Mouse (Mus musculus) liver, adult 2 months (tissue): Measurements from ENCODE around the gene Preb. TPM values are rescaled to one million over a fixed set of nuclear protein-coding genes. Genes with fewer than 3 reads are reported as not detected.

Experiments used
- DNase-seq: peaks from one replicate; pipeline ENCODE4 v3.0.0-alpha.2; 2011; ENCODE audit warnings: low read depth, low spot score; ENCODE audit errors: extremely low read depth
- H3K27ac ChIP-seq: fragments of 200-500 bp; replicated peaks from 2 replicates; pipeline ENCODE4 v1.5.1; 2012; ENCODE audit warnings: low read depth, mild to moderate bottlenecking, control low read depth, inconsistent platforms, low read length; ENCODE audit not compliant: insufficient read depth
- H3K27me3 ChIP-seq: fragments of 200-500 bp; 2 replicates; pipeline ENCODE4 v1.6.1; 2012; ENCODE audit warnings: mild to moderate bottlenecking, moderate library complexity, low read length, inconsistent platforms; ENCODE audit not compliant: control insufficient read depth, insufficient read depth
- H3K36me3 ChIP-seq: fragments of 200-500 bp; 2 replicates; pipeline ENCODE4 v1.6.1; 2012; ENCODE audit warnings: low read length, inconsistent platforms; ENCODE audit not compliant: control insufficient read depth, insufficient read depth
- H3K4me1 ChIP-seq: fragments of 200-500 bp; 2 replicates; pipeline ENCODE4 v1.6.1; 2011; ENCODE audit warnings: low read length; ENCODE audit not compliant: control insufficient read depth, insufficient read depth
- H3K4me3 ChIP-seq: fragments of 200-500 bp; 2 replicates; pipeline ENCODE4 v1.5.1; 2011; ENCODE audit warnings: low read depth, mild to moderate bottlenecking, control low read depth, low read length, moderate library complexity; ENCODE audit not compliant: insufficient read depth
- H3K79me2 ChIP-seq: fragments of 200-500 bp; 2 replicates; pipeline ENCODE4 v1.6.1; 2012; ENCODE audit warnings: inconsistent platforms, mild to moderate bottlenecking, low read length, moderate library complexity; ENCODE audit not compliant: control insufficient read depth, insufficient read depth
- H3K9ac ChIP-seq: fragments of 200-500 bp; 2 replicates; pipeline ENCODE4 v1.6.1; 2012; ENCODE audit warnings: low read depth, mild to moderate bottlenecking, control low read depth, inconsistent platforms, low read length
- CTCF ChIP-seq: fragments of 200-500 bp; IDR thresholded peaks from 2 replicates; pipeline ENCODE4 v1.5.1; 2011; ENCODE audit warnings: low read depth, low read length, control low read depth
- POLR2A ChIP-seq: fragments of 200-500 bp; IDR thresholded peaks from 2 replicates; pipeline ENCODE4 v1.6.1; 2011; ENCODE audit warnings: low read length, control low read depth; ENCODE audit not compliant: insufficient read depth; ENCODE audit errors: extremely low read depth
- WGBS: fragments of 180-500 bp; shearing (Covaris S2); methylation state at CpG from one replicate; pipeline ENCODE4 v1.1.7; 2018; 5-methylcytosine and 5-hydroxymethylcytosine counted together
- polyA plus RNA-seq: library from polyadenylated mRNA; depleted of rRNA; stranded (reverse); fragments of >200 nt; gene quantifications from 2 replicates; pipeline ENCODE4 v1.2.3, GENCODE M21; 2012
- total RNA-seq: library from RNA; depleted of rRNA; stranded (reverse); fragments of >200 nt; gene quantifications from 2 replicates; pipeline ENCODE4 v1.2.3, GENCODE M21; 2014

Preb gene
- total and polyA plus RNA-seq, 2 experiments, result 62.0 to 433 TPM

DNA sequence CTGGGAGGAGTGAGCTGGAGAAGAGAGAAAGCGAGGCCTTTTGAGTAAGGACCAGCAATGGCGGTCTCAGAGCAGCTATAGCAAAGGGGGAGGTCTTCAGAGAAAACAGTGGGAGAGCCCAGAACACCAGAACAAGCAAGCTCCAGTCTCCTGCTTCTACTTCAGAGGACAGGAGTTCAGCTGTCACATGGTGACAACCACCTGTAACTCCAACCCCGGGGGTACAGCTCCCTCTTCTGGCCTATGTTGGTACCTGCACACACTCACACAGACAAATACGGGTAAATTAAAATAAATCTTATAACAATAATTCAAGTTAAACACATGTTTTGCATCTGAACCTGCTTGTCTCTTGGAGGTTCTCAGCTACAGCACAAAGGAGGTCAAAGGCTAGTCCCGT, 38.1 kb upstream of the Preb start:
- WGBS, result 37% methylated on average over 5 of the region's 5 CpGs
- TF ChIP-seq POLR2A (no peak), CTCF (peak; percentile 73)
- H3K4me1 ChIP-seq, result peaks cover 5% of the 10 kb centered on the region; the same call in 1 of the 2 replicates
- H3K4me3 ChIP-seq, result no peak overlapping the region
- H3K36me3 ChIP-seq, result no peaks in the 10 kb centered on the region
- H3K27me3 ChIP-seq, result no peaks in the 10 kb centered on the region
- no peak overlapping the region for H3K9ac ChIP-seq
- H3K27ac ChIP-seq, result no peak overlapping the region
- DNase-seq, result peak; percentile 65
- no peaks in the 10 kb centered on the region for H3K79me2 ChIP-seq

- H3K79me2 ChIP-seq, result no peaks in the 10 kb centered on the region
- no peaks in the 10 kb centered on the region for H3K27me3 ChIP-seq
- H3K36me3 ChIP-seq, result no peaks in the 10 kb centered on the region
- TF ChIP-seq CTCF, result no peak
- TF ChIP-seq POLR2A, result no peak
- DNase-seq, result peak; percentile 87
- H3K4me3 ChIP-seq, result no peak overlapping the region
- no peak overlapping the region for H3K9ac ChIP-seq
- peak overlapping the region; percentile 4; the same call in 1 of the 2 replicates for H3K27ac ChIP-seq
- 45% methylated on average over 11 of the region's 11 CpGs for WGBS
- H3K4me1 ChIP-seq, result peaks cover 5% of the 10 kb centered on the region; the same call in 1 of the 2 replicates
Measured at GRCm38 (mm10) chr5:30994910-30995635, 34.9 kb upstream of the Preb start.

DNA sequence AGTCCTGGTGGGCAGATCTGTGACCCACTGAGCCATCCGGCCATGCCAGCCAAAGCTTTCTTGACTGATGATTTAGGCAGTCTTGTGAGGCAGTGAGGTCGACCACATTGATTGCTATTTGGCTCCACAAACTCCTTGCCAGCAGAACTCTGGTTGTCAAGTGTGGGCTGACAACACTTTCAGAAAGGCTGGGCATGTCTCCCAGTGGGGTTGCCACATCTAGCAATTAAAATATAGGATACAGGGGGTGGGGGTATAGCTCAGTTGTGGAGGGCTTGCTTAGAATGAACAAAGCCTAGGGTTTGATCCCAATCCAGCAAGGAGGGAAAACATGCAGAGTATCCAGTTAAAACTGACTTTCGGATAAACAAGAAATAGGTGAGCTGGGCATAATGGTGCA, 33.9 kb upstream of the Preb start:
- H3K4me1 ChIP-seq, result peaks cover 5% of the 10 kb centered on the region; the same call in 1 of the 2 replicates
- no peak for DNase-seq
- H3K9ac ChIP-seq, result no peak overlapping the region
- WGBS, result 77% methylated on average over 3 of the region's 3 CpGs
- H3K79me2 ChIP-seq, result no peaks in the 10 kb centered on the region
- no peak for TF ChIP-seq POLR2A
- no peak for TF ChIP-seq CTCF
- no peaks in the 10 kb centered on the region for H3K36me3 ChIP-seq
- H3K4me3 ChIP-seq, result no peak overlapping the region
- no peak overlapping the region for H3K27ac ChIP-seq
- H3K27me3 ChIP-seq, result no peaks in the 10 kb centered on the region

DNA sequence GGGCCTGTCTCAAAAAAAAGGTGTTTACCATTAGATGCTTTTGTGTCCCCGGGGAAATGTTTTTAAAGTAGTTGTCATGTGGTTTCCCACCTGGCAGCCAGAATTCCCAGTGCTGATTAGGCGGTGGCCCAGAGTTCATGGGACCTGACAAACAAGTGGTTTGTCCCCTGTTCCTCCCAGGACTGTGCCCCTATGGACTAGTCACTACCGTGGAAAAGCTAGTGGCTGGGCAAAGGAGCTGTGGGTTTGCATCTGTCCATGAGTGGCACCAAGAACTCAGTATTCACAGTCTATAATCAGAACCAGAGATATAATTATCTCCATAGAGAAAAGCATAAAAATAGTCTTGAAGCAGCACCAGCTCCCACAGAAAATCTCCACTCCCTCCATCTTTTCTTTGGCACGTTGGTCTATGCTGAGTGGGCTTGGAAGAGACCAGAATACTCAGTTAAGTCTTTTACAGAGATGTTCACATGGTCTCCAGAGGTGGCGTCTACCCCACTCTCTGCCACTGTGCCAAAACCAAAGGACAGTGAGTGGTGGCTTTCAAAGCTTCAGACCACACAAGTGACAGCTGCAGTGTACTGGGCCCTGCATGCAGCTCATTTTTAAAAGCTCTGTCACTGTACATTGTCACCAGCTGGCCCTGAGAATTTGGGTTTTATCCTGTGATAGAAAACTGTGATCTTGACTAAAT, 33.0 kb upstream of the Preb start:
- WGBS, result 83% methylated on average over 5 of the region's 5 CpGs
- no peaks in the 10 kb centered on the region for H3K36me3 ChIP-seq
- TF ChIP-seq POLR2A (no peak), CTCF (no peak)
- H3K4me1 ChIP-seq, result peaks cover 5% of the 10 kb centered on the region; the same call in 1 of the 2 replicates
- no peaks in the 10 kb centered on the region for H3K27me3 ChIP-seq
- no peaks in the 10 kb centered on the region for H3K79me2 ChIP-seq
- no peak overlapping the region for H3K27ac ChIP-seq
- no peak for DNase-seq
- H3K4me3 ChIP-seq, result no peak overlapping the region
- H3K9ac ChIP-seq, result no peak overlapping the region

GRCm38 (mm10) chr5:30982357-30982756, 22.2 kb upstream of the Preb start:
- peak; percentile 50 for DNase-seq
- TF ChIP-seq POLR2A (no peak), CTCF (peak; percentile 54)
- no peaks in the 10 kb centered on the region for H3K27me3 ChIP-seq
- no peaks in the 10 kb centered on the region for H3K79me2 ChIP-seq
- no peaks in the 10 kb centered on the region for H3K36me3 ChIP-seq
- H3K27ac ChIP-seq, result no peak overlapping the region
- H3K9ac ChIP-seq, result no peak overlapping the region
- H3K4me1 ChIP-seq, result no peaks in the 10 kb centered on the region
- no peak overlapping the region for H3K4me3 ChIP-seq
- 17% methylated on average over 2 of the region's 2 CpGs for WGBS
